24 mouse cellular contexts compared by ENCODE assay signal in the genomic region with DNA sequence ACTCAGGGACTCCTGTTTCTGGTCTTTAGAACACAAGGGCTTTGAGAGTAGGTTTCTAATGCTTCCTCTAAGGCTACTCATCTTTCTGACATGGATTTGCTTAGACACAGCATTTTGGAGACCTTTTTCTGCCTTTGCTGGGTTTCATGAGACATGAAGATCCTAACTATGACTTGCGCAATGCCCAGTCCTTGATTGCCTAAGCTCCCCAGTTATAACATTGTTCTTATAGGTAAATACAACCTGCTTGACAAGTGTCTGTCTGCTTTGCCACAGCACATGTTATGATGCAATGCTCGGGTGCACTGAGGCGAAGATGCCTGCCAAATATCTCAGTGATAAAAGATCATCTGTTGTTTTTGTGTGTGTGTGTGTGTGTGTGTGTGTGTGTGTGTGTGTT. TPM values are rescaled to one million over a fixed set of nuclear protein-coding genes. Genes with fewer than 3 reads are reported as not detected.
DNase-seq lines count a peak whose midpoint lies in the region; TF ChIP-seq lines count a peak whose summit lies in the region.
"Had no signal": no experiment of that assay in that cellular context is flagged by ENCODE, and none has a peak within 500 bp of the region (broad histone marks: within the 10 kb centered on the region; RNA-seq: fewer than 3 reads in every experiment).

No protein-coding gene starts in this region.

- H3K79me2 ChIP-seq in myocyte (ENCODE audit: control insufficient read depth, insufficient read depth) = no peaks in the 10 kb centered on the region

- TF ChIP-seq POLR2A in myocyte (IDR thresholded peaks at IDR 0.05; ENCODE audit: insufficient read length, low read depth) = no peak

- no peaks in the 10 kb centered on the region for H3K27me3 ChIP-seq in myocyte (ENCODE audit: control insufficient read depth, insufficient read depth, insufficient read length)
- H3K27me3 ChIP-seq: CH12.LX; embryonic facial prominence, embryonic 13.5 days; embryonic facial prominence, embryonic 15.5 days; Patski had no signal

- intact Hi-C loops in heart, postnatal 14 days (cut with DNase I) = no loop called here
- intact Hi-C loops in left cerebral cortex, postnatal 36 days (cut with DNase I) = no loop called here

- no peak overlapping the region for H3K4me3 ChIP-seq in myocyte
- H3K4me3 ChIP-seq: embryonic facial prominence, embryonic 13.5 days; embryonic facial prominence, embryonic 15.5 days; erythroblast, embryonic 14.5 days had no signal

- H3ac ChIP-seq in myocyte (ENCODE audit: control insufficient read depth, insufficient read length) = no peak overlapping the region

- H3K4me2 ChIP-seq in myocyte (ENCODE audit: low read depth) = no peak overlapping the region
- H3K4me2 ChIP-seq: embryonic facial prominence, embryonic 13.5 days; embryonic facial prominence, embryonic 15.5 days had no signal

- H3K36me3 ChIP-seq in myocyte (ENCODE audit: control insufficient read depth, insufficient read depth) = no peaks in the 10 kb centered on the region
- H3K36me3 ChIP-seq: embryonic facial prominence, embryonic 13.5 days; embryonic facial prominence, embryonic 15.5 days; G1E had no signal

- DNase-seq in heart, adult 11 months = peak; percentile 34
- DNase-seq in heart, postnatal 14 days = no peak
- peak; percentile 39 for DNase-seq in fat pad, adult 2 months (ENCODE audit: extremely low read depth, low read depth, low spot score)
- DNase-seq in left cerebral cortex, postnatal 36 days (ENCODE audit: low spot score in 2 of 2) = no peak
- no peak for DNase-seq in adrenal gland, adult 8-10 months
- DNase-seq: adrenal gland, postnatal 10 days; adrenal gland, postnatal 25 days; cerebellum, adult 11 months; cerebellum, adult 18-20 months; cerebellum, adult 8-10 months; cerebellum, adult 9-11 months; cerebellum, postnatal 14 days; cerebellum, postnatal 36 days; embryo, embryonic 11 days had no signal

TF ChIP-seq in myocyte, 11 proteins besides CTCF, POLR2A, EP300 and RAD21:
- TF ChIP-seq REST (IDR thresholded peaks at IDR 0.05; ENCODE audit: insufficient read depth, insufficient read length) (no peak), TCF3 (IDR thresholded peaks at IDR 0.05; ENCODE audit: insufficient read length, low read depth) (no peak), CEBPB (IDR thresholded peaks at IDR 0.05; ENCODE audit: insufficient read depth, poor library complexity, severe bottlenecking) (peak; percentile 89), MAX (IDR thresholded peaks at IDR 0.05; ENCODE audit: low read depth) (no peak), MYOD1 (IDR thresholded peaks at IDR 0.05; ENCODE audit: control insufficient read depth in 1 of 3, insufficient read length in 2 of 3, low read depth in 2 of 3) (no peak)
TF ChIP-seq in myocyte: peak in this region for 1.

RNA-seq across cellular contexts. Expression of a gene that starts 54.7 kb away (rescaled TPM):
- under 1 TPM; 0.33 to 0.39 TPM for total RNA-seq in heart, postnatal 14 days (2021)
- polyA plus RNA-seq in myocyte (2012; fragmentation: generic; extraction: Trizol) = 2.8 TPM
- under 1 TPM; 0.22 to 0.39 TPM for total RNA-seq in left cerebral cortex, postnatal 36 days (2021)
- total RNA-seq in adrenal gland, adult 8-10 months (2022) = under 1 TPM; 0.12 to 0.75 (median 0.46) TPM
- total RNA-seq: adrenal gland, postnatal 25 days; CH12.LX; common myeloid progenitor, adult 5-6 weeks had no signal
- polyA plus RNA-seq: activated CD4-positive, CD25-positive, alpha-beta regulatory T cell, adult 4 months; CD4-positive, CD25-positive, alpha-beta regulatory T cell, adult 4 months; erythroblast, embryonic 14.5 days; G1E had no signal

Comparison
In these comparisons a context has a peak if more than half of its experiments do, and no peak if none do; other contexts are left out.
1. DNase-seq: peak in heart, adult 11 months (single experiment) and fat pad, adult 2 months (single experiment); none in heart, postnatal 14 days (0 of 2), left cerebral cortex, postnatal 36 days (0 of 2) and adrenal gland, adult 8-10 months (single experiment).